Mouse (Mus musculus) hindbrain, embryonic 11.5 days (tissue): ENCODE results near the gene Xpo6. TPM values are rescaled to one million over a fixed set of nuclear protein-coding genes. Genes with fewer than 3 reads are reported as not detected.
A peak's percentile ranks its signal among the peaks of the same experiment; 100 is the strongest.

ENCODE experiments used
- ATAC-seq: fragments of 200-750 bp; cut with Nextera tagmentation; 2 replicates; pipeline ENCODE4 v1.8.0; 2017; ENCODE audit warnings: mild to moderate bottlenecking, moderate TSS enrichment, moderate library complexity; ENCODE audit not compliant: low FRiP score
- DNase-seq: peaks from one replicate; pipeline ENCODE4 v3.0.0-alpha.2; 2015; ENCODE audit warnings: low spot score
- H3K27ac ChIP-seq: fragments of 300-500 bp; sonication (generic); 2 replicates; pipeline ENCODE4 v1.5.1; 2014; ENCODE audit warnings: mild to moderate bottlenecking, low read depth, low read length
- H3K27me3 ChIP-seq: fragments of 300-500 bp; sonication (generic); 2 replicates; pipeline ENCODE4 v1.6.1; 2014; ENCODE audit warnings: mild to moderate bottlenecking, low read length, moderate library complexity, mixed read lengths; ENCODE audit not compliant: control insufficient read depth, insufficient read depth
- H3K36me3 ChIP-seq: fragments of 300-500 bp; sonication (generic); 2 replicates; pipeline ENCODE4 v1.6.1; 2014; ENCODE audit warnings: mild to moderate bottlenecking, low read length, moderate library complexity, mixed read lengths; ENCODE audit not compliant: control insufficient read depth, insufficient read depth
- H3K4me1 ChIP-seq: fragments of 300-500 bp; sonication (generic); replicated peaks from 2 replicates; pipeline ENCODE4 v1.6.1; 2014; ENCODE audit warnings: low read length, mixed read lengths; ENCODE audit not compliant: control insufficient read depth, insufficient read depth
- H3K4me2 ChIP-seq: fragments of 300-500 bp; sonication (generic); replicated peaks from 2 replicates; pipeline ENCODE4 v1.6.1; 2014; ENCODE audit warnings: mild to moderate bottlenecking, low read depth, low read length
- H3K4me3 ChIP-seq: fragments of 300-500 bp; sonication (generic); 2 replicates; pipeline ENCODE4 v1.5.1; 2014; ENCODE audit warnings: low read depth, low read length
- H3K9ac ChIP-seq: fragments of 300-500 bp; sonication (generic); 2 replicates; pipeline ENCODE4 v1.6.1; 2014; ENCODE audit warnings: low read depth, low read length
- H3K9me3 ChIP-seq: fragments of 300-500 bp; sonication (generic); 2 replicates; pipeline ENCODE4 v1.6.1; 2016; ENCODE audit warnings: low read length; ENCODE audit not compliant: control insufficient read depth
- WGBS: fragments of 180-500 bp; shearing (Covaris S2); extraction: QIAGEN DNeasy Blood & Tissue Kit; methylation state at CpG from one replicate; pipeline ENCODE4 v1.1.7; 2014; 5-methylcytosine and 5-hydroxymethylcytosine counted together
- polyA plus RNA-seq: library from polyadenylated mRNA; unstranded; fragments of >200 nt; fragmentation: Nextera tagmentation; extraction: Ambion mirVana; gene quantifications from 2 replicates; pipeline ENCODE4 v1.2.1, GENCODE M21; 2014

Gene Xpo6
- polyA plus RNA-seq, 1 experiment from 2014 or later = 69.4 TPM

GRCm38 (mm10) chr7:126053618-126054017 is 146.7 kb downstream of the Xpo6 start:
- DNase-seq = no peak
- Histone ChIP-seq H3K36me3 (no peaks in the 10 kb centered on the region), H3K27ac (no peak overlapping the region), H3K4me2 (no peak overlapping the region), H3K9ac (no peak overlapping the region), H3K4me1 (0 out of 2 replicates have a peak, but pooled peaks cover 3% of the 10 kb centered on the region), H3K9me3 (no peaks in the 10 kb centered on the region), H3K27me3 (no peaks in the 10 kb centered on the region), H3K4me3 (no peak overlapping the region)
- no peak for ATAC-seq
- 73% methylated on average over 7 of the region's 7 CpGs for WGBS

GRCm38 (mm10) chr7:126051910-126052309 is 148.4 kb downstream of the Xpo6 start:
- H3K27ac ChIP-seq = peak overlapping the region; percentile 47
- no peak for DNase-seq
- H3K36me3 ChIP-seq = no peaks in the 10 kb centered on the region
- 0 out of 2 replicates have a peak, but pooled peaks cover 3% of the 10 kb centered on the region for H3K4me1 ChIP-seq
- H3K9ac ChIP-seq = no peak overlapping the region
- H3K27me3 ChIP-seq = no peaks in the 10 kb centered on the region
- no peak overlapping the region for H3K4me2 ChIP-seq
- 35% methylated on average over 6 of the region's 6 CpGs for WGBS
- H3K9me3 ChIP-seq = no peaks in the 10 kb centered on the region
- H3K4me3 ChIP-seq = no peak overlapping the region
- ATAC-seq = 0 out of 2 replicates have a peak, but pooled peaks have one; percentile 23

Other genes starting within 250 kb of the Xpo6 start
- 2.7 and 4.6 TPM in 2 replicates for gene Gsg1l, start 118.1 kb downstream of the Xpo6 start, polyA plus RNA-seq
- 137 and 161 TPM in 2 replicates for gene Sbk1, start 72.1 kb upstream of the Xpo6 start, polyA plus RNA-seq
- gene Lat, start 169.1 kb upstream of the Xpo6 start, polyA plus RNA-seq = 1.9 and 3.0 TPM in 2 replicates
- 36.0 and 39.3 TPM in 2 replicates for gene Spns1, start 176.9 kb upstream of the Xpo6 start, polyA plus RNA-seq
- 4.8 and 5.2 TPM in 2 replicates for gene Nfatc2ip, start 196.2 kb upstream of the Xpo6 start, polyA plus RNA-seq
- gene Cd19, start 214.4 kb upstream of the Xpo6 start, polyA plus RNA-seq = not detected in 2 replicates
- gene Rabep2, start 228.3 kb upstream of the Xpo6 start, polyA plus RNA-seq = 19.5 and 20.2 TPM in 2 replicates